Mouse (Mus musculus): Measurements from ENCODE around the gene Gimap8.

Gimap8 gene

DNA sequence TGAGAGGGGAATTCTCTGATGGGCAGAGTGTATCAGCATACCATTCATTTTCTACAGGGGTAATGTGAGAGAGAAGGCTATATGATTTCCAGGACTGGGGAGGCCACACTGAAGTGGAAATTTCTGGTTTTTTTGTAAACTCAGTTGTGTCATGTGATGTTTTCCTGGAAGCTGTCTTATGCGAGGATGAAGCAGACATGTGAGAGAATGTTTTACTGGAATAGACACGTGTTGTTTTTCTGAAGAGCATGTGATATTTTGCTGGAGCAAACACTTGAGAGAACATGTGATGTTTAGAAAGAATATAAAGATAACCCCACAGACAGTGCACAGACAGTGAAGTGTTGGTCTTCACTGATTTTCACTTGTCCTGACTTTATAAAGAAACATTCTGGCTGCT is 8.5 kb upstream of the Gimap8 start:
- peak in 1 of 2 experiments; percentile 55 for DNase-seq

DNA sequence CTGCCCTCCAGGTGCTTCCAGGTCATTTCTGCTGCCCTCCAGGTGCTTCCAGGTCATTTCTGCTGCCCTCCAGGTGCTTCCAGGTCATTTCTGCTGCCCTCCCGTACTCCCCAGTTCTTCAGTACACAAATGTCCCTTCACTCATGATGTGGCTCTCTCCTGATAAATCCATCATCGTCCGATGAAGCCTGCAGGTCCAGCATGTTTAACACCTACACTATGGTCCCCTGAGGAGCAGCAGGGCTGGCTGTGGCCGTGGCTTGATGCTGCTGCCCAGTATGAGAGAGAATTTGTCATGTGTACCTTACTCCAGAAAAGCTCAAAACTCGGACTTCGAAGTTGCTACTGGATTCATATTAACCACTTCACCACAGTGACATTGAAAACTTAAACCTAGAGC is 5.6 kb upstream of the Gimap8 start:
- no peak for DNase-seq

DNA sequence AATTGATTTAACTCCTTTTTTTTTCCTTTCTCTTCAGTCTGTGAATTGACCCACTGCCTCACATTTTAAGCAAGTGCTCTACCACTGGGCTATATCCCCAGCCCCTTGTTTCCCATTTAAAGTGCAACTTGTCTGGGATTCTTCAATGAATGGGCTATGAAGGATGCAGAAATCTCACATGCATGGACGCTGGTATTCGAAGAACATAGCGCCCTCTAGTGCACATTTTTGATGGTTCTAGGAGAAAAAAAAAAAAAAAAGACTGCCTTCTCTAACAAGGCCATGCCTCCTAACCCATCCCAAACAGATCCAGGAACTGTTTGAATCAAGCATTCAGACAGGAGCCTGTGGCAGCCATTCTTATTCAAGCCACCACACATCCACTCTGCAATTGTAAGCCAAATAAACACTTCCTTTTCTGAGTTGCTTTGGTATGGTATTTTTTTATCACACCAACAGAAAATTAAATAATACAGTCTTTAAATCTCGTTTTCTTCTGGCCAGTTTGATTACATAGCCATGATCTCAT is 4.2 kb upstream of the Gimap8 start:
- DNase-seq: peak; percentile 58 to 67

DNA sequence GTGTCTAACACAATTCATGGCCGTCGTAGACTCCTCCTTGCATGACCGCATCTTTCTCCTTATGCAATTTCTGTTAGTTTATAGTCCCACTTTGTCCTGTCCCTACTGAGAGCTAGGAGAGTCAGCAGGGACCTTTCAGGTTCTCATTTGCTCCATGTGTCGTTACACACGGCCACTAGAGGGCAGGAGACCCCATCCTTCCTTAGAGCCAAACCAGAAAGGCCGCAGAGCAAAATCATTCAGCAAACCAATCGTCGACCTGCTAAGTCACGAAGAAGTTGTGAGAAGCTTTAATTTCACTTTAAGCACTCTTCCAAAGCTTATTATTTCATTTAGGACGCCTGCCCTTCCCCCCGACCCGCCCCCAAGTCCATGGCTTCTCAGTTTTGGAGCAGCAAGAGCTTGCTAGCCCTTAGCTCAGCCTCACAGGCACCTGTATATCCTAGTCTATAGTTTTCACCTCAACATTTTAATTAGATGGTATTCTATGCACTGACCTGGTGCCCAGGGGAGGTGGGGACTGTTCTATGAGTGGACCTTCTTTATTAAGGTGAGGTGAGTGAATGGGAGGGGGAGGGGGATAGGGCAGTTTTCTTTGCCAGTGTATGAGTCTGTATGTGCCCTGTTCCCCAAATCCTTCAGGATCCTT is 1.2 kb upstream of the Gimap8 start:
- peak; percentile 85 to 90 for DNase-seq

DNA sequence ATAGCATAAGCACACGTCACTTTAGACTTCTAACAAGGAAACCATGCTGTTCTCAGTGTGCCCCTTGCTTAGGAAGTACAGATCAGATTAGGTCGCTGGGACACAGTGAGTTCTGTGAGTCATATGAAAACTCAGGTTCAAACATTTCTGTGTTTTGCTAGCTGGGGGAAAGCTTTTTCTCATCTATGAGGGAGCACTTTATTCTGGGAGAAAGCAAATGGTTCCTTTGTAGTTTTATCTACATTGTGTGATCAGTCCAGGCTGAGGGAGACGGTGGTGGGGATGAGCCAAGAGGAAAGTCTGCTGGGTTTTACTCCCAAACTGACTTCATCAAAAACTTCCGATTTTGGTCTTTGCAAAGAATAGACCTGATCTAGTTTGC is 734 bp upstream of the Gimap8 start:
- no peak for DNase-seq

DNA sequence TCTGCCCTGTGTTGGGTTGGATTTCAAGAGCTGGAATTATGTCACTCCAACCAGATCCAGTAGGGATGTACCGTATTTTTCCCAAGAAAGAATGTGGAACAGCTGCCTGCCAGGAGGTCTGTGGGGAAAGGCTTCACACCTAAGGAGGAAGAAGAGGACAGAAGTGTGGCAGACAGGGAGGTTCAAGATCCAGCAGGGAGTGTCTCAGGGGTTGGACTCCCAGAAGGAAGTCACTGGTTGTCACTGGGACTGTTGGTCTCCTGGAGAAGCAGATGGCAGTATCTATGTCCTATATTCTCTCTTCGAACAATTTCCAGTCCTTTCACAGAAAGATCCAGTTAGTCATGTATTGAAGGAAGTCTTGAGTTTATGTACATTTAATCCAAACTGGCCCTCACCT is 577 bp downstream of the Gimap8 start:
- no peak for DNase-seq

DNA sequence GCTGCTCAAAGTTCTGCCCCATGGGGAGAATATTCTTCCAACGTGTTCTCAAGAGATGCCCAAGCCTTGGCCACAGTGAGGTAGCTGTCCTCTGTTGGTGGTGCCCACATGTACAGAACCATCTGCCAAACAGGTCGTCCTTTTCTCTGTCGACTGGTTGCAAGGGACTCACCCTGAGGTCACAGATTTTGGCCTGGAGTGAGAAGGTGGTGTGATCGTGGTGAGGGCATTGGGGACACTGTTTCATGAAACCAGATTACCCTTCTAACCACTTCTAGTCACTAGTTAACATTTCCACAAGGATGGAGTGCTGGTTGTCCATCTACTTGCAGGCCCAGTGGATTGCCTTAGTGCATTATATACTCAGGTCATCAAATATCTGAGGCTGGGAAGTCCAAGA is 1.7 kb downstream of the Gimap8 start:
- peak; percentile 43 to 68 for DNase-seq

DNA sequence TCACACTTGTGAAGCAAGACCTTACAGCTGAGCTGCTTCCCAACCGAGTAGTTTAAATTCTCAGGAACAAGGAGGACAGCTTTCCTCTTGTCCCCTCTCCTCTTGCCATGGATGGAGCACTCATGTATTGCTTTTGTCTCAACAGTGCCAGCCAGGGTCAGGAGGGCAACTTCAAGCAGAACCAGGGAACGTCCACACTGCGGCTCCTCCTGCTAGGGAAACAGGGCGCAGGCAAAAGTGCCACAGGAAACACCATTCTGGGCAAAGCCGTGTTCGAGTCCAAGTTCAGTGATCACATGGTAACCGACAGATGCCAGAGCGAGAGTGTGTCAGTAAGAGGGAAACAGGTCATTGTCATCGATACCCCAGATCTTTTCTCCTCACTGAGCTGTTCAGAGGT is 3.0 kb downstream of the Gimap8 start:
- DNase-seq: peak in 1 of 2 experiments; percentile 59

DNA sequence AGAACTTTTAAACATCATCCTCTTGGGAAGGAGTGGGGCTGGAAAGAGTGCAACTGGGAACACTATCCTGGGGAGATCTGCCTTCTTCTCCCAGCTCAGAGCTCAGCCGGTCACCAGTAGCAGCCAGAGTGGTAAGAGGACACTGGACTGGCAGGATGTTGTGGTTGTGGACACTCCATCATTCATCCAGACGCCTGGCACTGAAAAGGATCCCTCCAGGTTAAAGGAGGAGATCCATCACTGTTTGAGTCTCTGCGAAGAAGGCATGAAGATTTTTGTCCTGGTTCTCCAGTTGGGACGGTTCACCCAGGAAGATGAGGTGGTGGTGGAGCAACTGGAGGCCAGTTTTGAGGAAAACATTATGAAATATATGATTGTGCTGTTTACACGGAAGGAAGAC is 11.7 kb downstream of the Gimap8 start:
- DNase-seq: no peak

DNA sequence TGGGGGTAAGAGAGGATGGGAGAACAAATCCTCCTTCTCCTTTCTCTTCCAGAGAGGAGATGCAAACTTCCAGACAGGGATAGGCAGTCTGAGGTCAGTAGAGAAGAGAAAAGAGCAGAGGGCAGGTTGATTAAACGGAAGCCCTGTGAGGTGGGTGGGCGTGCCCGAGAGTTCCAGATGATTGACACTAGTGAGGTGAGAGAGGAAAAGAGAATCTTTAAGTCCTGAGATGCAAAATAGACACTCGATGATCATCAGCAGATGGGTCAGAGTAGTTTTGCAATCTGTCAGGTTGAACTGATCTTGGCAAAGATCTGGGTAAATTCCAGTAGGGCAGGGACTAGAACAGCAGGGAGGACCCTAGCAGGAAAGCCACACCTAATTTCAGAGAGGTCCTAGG is 17.7 kb downstream of the Gimap8 start:
- DNase-seq: no peak

DNA sequence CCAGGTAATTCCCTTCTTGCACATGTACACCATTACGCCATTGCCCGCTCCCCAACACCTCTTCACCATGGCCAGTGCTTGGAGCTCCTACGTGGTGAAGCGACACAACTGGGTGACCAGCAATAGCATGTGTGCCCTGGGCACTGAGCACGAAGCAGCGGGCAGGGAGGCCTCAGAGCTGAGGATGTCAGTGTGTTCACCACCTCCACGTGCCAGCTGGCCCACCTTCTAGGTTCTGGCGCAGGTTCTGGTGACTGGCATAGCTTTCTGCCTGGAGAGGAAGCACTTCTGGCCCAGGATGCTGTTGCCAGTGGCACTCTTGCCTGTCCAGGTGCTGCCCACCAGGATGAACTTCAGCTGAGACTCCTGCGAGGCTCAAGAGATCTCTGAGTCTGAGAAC is 18.4 kb downstream of the Gimap8 start:
- no peak for DNase-seq

DNA sequence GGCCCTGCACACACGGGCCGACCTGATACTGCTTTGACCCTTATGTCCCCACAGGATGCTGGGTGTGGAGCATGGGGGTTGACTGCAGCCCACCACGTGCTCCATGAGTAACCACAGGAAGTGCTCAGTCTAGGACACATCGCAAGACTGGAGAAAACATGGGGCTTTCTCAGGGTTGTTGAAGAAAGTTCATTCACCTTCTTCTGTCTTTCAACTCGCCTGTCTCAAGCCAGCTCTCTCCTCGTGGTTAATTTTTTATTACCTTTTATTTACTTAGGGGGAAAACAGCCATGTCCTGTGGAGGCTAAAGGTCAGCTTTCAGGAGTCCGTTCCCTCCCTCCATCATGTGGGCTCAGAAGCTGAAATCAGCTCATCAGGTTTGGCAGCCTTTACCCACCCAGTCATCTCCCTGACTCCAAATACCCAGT is 19.1 kb downstream of the Gimap8 start:
- peak; percentile 57 to 79 for DNase-seq

DNA sequence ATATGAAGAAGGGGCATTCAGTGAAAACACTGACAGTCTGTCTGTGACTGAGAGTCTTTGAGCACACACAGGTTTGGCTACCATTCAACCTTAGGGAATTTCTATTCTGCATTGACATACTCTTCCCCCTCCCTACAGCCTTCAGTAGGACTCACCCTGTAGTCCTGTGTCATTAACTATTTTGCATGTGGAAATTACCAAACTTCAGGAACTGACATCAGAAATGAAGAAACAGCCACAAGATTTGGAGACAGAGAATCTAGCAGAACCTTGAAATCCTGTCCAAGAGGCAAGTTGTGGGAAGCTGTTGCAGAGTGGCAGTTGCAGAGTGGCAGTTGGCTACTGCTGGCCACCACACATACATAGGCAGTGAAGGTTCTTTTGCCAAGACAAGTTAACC is 21.0 kb downstream of the Gimap8 start:
- DNase-seq: no peak

DNA sequence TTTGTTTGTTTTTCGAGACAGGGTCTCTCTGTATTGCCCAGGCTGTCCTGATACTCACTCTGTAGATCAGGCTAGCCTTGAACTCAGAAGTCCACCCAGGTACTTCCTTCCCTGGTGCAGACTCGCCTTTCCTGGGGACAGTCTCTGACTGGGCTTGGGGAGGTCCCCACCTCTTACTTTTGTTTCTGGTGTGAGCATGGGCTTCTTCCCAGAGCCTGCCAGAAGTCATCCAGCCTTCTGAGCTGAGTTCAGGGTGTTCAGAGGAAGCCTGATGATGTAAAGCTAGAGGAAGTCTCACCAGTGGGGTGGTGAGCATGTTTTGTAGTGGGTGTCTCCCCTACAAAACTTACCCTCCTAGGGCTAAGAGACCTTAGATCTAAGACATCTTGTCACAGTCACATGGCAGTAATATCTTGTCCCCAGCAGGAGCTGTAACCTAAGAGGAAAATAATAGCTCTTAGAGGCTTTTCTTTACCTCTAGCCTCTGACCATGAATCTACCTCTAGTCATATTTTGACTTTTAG is 22.5 kb downstream of the Gimap8 start:
- DNase-seq: no peak

DNA sequence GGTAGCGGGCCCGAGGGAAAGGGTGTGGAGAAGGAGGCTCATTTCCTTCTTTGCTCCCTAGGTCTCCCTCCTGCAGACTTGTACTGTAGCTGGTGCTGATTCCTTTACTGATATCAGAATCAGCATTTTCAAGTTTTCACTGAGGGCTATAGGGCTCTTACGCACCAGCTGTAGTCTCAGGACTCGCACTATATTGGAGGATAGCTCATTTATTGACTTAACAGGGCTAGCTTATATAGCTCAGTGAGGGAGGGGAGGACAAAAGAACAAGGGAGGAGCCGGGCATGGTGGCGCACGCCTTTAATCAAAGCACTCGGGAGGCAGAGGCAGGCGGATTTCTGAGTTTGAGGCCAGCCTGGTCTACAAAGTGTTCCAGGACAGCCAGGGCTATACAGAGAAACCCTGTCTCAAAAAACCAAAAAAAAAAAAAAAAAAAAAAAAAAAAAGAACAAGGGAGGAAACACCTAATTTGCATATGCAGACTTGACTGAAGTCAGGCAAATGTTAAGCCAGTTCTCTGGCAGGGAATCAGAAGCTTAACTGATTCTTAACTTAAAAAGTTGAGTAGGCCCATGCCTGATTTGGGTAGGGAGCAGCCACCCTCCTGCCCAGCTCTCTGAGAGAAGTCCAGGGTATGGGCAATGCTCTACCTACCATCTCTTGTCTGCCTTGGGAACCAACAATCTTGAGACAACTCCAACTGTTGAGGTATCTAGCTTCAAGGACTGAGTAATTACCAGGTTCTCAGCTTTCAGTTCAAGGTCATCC is 27.4 kb downstream of the Gimap8 start:
- DNase-seq: peak in 1 of 2 experiments; percentile 25

DNA sequence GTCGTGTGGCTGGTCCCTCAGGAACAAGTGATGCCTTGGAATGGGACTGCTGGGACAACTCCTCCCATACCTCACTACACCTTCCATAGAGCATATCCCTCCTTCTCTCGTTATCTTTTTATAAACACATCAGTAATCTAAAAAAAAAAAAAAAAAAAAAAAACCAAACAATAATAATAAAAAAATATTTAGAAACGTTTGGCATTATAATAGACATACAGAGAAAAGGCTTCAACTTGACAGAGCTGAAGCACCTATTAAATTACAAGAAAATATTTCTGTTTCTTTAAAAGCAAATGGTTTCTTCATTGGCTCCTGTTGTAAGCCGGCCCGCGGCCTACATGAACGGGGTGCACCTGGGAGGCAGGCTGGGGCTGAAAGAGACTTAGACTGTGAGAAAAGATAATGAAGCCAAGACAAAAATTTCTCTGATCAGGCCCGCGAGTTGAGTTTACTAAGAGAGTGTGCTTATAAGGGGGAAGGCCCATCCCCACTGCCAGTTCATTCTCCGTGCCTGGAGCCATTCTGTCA is 28.4 kb downstream of the Gimap8 start:
- DNase-seq: no peak

DNA sequence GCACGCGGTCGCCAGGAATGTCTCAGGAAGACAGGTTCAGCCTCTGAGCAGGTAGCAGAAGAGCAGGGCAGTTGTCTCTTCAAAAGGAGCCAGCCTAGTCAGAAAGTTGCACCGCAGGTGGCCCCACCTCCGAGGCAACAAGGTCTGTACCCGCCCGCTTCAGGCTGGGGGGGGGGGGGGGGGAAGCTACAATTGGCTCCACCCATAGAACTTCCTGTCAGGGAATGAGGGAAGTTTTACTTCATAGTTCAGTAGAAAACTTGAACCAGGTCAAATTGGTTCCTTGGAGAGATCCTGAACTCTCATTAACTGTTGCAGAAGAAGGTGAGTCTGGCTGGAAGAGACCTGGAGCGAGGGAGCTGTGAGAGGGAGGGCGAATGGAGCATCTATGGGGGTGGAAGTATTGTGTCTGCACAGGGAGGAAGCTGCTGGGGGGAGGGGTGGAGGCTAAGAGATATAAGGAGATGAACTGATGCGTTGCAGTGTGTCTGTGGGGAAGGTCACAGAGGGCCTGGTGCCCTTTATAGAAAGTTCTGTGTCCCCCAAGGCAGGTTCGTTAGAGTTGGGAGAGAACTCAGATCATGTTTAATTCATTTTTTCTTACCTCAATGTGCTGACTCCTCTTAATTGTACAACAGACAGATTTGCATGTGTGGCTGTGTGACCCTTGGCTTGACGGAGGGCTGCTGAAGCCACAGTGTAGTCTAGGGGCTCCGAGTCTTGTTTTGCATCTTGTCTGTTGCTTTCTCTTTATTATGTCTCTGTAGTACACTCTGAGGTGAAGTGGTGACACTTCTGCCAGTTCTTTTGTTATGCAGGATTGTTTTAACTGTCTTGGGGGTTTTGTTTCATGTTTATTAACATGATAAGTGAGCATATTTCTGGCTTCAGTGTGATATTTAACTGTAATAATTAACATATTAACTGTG is 29.2 kb downstream of the Gimap8 start, which contains the start of gene Gimap9:
TSS of gene Gimap9 (plus strand) at position 199 of the 929 bp plus-strand sequence.
- peak; percentile 79 to 82 for DNase-seq

DNA sequence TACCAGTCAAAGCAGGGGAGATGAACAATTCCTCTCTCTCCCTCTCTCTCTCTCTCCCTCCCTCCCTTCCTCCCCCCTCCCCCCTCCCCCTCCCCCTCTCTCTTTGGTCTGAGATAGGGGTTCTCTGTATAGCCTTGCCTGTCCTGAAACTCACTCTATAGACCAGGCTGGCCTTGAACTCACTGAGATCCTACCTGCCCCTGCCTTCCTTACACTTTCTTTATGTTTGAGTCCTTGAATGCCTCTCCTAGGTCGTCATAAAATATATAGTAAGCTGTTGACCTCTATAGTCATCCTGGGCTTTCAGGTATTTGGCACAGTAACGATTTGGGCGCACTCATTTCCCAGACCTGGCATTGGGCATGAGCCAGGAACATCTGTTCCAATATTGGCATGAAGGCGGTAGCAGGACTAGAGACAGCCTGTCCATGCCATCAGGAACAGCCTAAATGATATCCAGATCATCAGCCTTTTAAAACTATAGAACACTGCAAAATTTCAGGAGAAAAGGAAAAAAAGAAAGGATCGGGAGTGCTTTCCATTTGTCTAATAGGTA is 29.9 kb downstream of the Gimap8 start:
- no peak for DNase-seq

DNA sequence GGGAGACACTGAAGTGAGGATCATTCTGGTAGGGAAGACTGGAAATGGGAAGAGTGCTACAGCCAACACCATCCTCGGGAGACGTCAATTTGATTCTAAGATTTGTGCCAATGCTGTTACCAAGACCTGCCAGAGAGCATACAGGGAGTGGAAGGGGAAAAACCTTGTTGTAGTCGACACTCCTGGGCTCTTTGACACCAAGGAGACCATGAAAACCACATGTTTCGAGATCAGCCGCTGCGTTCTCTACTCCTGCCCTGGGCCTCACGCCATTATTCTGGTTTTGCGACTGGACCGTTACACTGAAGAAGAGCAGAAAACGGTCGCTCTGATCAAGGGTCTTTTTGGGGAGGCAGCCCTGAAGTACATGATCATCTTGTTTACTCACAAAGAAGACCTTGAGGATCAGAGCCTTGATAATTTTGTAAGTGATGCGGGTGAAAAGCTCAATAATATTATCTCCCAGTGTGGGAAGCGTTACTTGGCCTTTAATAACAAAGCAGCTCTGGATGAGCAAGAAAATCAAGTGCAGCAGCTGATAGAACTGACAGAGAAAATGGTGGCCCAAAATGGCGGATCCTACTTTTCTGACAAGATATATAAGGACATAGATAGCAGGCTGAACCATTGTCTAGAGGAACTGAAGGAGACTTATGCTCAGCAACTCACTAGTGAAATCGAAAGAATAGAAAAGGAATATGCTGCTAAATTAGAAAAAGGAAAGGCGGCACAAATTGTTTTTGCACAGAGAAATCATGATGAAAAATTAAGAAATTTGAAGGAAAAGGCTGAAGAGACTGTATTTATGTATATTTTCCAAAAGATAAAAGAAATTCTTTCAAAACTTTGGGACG is 30.7 kb downstream of the Gimap8 start:
- DNase-seq: no peak

DNA sequence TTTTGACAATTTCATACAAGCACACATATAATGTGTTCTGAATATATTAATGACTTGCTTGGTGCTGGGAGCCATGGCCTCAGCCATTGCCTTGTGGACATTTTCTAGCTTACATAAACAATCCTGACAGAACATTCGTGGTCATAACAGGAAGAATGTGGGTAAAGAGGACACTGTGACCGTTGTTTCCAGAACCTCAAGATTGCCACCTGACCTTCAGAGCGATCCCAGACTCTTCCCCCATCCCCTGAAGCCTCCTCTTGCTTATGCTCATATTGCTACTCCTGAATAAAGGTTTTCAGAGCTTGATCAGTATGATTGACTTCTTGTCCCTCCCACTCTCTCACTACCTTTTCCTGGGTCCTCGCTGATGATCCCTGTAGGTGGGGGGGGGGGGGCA is 31.4 kb downstream of the Gimap8 start:
- no peak for DNase-seq

DNA sequence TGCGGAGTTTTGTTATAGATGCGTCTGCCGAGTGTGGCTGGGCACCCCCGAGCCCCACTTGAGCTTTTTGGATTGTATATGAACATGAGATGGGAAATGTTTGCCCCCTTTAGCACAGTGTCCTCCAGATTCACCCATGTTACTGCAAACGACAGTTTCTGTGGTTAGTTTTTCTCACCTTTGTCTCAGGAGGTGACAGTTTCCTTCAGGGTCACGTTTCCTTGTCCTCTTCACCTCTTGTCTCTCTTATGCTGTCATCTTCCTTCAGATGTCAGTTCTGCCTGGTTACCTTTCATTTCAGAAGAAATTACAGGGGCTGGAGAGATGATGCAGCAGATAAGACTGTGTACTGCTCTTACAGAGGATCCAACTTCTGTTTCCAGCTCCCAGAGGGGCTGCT is 32.7 kb downstream of the Gimap8 start:
- DNase-seq: no peak
